Mouse (Mus musculus): ENCODE measurements around the gene Lrrc15. TPM values are rescaled to one million over a fixed set of nuclear protein-coding genes. Genes with fewer than 3 reads are reported as not detected.
A peak's percentile ranks its signal among the peaks of the same experiment; 100 is the strongest.

Lrrc15 gene
- 0.46 and 0.47 TPM in 2 replicates for polyA plus RNA-seq (2015; fragmentation: Nextera tagmentation; extraction: Ambion mirVana)

DNA sequence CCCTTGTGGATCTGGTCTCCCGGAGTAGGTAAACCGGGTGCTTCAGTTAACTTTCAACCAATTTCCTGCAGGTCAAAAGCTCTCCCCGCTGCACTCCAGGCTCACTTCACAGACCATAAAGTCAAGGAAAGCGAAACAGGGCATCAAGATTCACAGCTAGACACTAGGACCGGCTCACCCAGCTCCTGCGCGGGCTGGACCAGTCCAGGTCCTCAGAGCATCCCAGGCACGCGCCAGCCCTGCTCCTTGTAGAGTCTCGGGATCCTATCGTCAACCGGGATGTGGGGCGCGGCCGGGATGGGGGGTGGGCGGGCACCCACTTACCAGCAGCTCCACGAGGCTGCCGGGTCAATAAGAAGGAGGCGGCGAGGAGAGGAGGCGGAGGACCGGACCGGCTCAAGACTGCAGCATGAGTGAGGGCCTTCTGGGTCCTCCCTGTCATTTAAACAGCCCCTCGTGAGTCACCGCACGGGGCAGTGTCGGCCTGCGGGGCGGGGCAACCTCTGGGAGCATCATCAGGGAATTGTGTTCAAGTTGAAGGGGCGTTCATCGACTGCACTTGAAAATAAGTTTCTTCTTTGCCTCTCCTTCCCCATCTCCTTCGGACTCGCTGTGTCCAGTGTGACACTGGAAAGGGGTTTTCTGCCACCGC is at the start of gene Lrrc15:
Gene Lrrc15 (minus strand): TSS at position 413 of the 652 bp plus-strand sequence.
- Histone ChIP-seq H3K9me3 (no peaks in the 10 kb centered on the region), H3K4me1 (replicated peaks) (peaks cover 27% of the 10 kb centered on the region), H3K4me3 (peak within 1 kb of the TSS; percentile 27), H3K4me2 (peak within 1 kb of the TSS; percentile 56), H3K36me3 (no peaks in the 10 kb centered on the region), H3K9ac (peak within 1 kb of the TSS; percentile 50), H3K27ac (replicated peaks) (no peak within 1 kb of the TSS), H3K27me3 (peaks cover 59% of the 10 kb centered on the region)
- 0 out of 2 replicates have a peak, but pooled peaks have one; percentile 20 for ATAC-seq (ENCODE audit: low read depth)
- 4% methylated on average over 34 of the region's 34 CpGs for WGBS

DNA sequence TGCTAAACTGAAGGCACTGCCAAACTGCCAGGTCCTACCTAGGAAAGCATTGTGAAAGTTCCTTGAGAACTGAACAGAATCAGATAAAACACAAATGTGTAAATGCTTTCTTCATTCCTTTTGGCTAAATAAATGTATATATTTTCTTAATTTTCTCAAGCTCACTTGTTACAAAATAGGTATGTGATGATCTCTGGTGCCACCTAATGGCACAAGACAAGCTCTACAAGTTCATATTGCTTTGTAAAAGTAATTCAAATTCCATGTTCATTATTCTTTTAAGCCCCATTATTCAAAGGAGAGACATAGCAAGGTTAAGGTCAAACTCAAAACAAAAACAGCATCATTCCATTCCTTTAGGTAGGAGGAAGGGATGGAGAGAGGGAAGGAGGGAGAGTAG is 31.2 kb upstream of the Lrrc15 start:
- no peak overlapping the region for H3K9ac ChIP-seq
- ATAC-seq (ENCODE audit: low read depth) = no peak
- no peaks in the 10 kb centered on the region for H3K9me3 ChIP-seq
- peaks cover 8% of the 10 kb centered on the region for H3K4me1 ChIP-seq (replicated peaks)
- H3K4me3 ChIP-seq = no peak overlapping the region
- H3K27me3 ChIP-seq = peaks cover 30% of the 10 kb centered on the region
- no peak overlapping the region for H3K27ac ChIP-seq (replicated peaks)
- peaks cover 7% of the 10 kb centered on the region for H3K36me3 ChIP-seq
- no peak overlapping the region for H3K4me2 ChIP-seq

DNA sequence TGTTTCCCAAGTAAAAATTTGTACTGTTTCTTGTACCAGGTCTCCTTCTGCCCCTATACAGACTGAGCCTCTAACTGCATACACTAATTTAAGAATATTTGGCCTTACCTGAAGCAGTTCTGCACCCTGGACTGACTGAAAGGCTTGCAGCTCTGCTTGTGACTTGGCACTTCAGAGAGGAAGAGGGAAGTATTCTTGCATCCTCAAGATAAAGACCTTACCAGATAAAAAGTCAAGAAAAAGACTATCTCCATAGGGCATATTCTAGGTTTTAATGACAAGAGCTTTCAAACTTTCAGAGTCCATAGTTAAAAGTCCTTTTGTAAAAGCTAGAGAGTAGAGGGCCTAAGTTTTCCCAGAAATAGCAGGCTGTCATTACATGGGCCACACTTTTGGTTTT is 27.6 kb upstream of the Lrrc15 start, which contains the start of gene Gp5:
Gene Gp5 (minus strand): TSS at position 133 of the 400 bp plus-strand sequence.
- Histone ChIP-seq H3K27ac (replicated peaks) (no peak within 1 kb of the TSS), H3K36me3 (peaks cover 3% of the 10 kb centered on the region), H3K4me1 (replicated peaks) (peaks cover 23% of the 10 kb centered on the region), H3K9ac (peak within 1 kb of the TSS; percentile 70), H3K4me3 (peak within 1 kb of the TSS; percentile 57), H3K27me3 (peaks cover 64% of the 10 kb centered on the region), H3K4me2 (peak within 1 kb of the TSS; percentile 96), H3K9me3 (no peaks in the 10 kb centered on the region)
- no peak for ATAC-seq (ENCODE audit: low read depth)

DNA sequence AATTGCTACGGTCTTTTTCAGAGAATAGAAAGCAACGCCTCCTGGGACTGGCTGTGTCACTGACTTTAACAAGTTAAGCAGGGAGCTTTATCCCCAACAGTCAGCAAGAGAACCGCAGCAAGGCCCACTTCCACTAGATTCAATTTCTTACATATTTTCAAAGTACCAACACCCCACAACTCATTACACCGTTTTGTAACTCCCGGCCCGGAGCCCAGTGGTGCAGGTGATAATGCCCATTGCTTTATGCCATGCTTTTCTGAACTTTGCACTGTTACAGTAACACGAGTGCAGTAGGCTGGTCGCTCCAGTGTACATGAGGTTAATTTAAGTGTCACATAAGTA is 27.1 kb upstream of the Lrrc15 start:
- H3K9me3 ChIP-seq = no peaks in the 10 kb centered on the region
- H3K4me2 ChIP-seq = 0 out of 2 replicates have a peak overlapping the region, but pooled peaks have one; percentile 96
- H3K36me3 ChIP-seq = no peaks in the 10 kb centered on the region
- peaks cover 23% of the 10 kb centered on the region for H3K4me1 ChIP-seq (replicated peaks)
- peaks cover 65% of the 10 kb centered on the region for H3K27me3 ChIP-seq
- H3K9ac ChIP-seq = no peak overlapping the region
- 56% methylated on average over 8 of the region's 8 CpGs for WGBS
- H3K4me3 ChIP-seq = no peak overlapping the region
- H3K27ac ChIP-seq (replicated peaks) = no peak overlapping the region
- ATAC-seq (ENCODE audit: low read depth) = no peak

DNA sequence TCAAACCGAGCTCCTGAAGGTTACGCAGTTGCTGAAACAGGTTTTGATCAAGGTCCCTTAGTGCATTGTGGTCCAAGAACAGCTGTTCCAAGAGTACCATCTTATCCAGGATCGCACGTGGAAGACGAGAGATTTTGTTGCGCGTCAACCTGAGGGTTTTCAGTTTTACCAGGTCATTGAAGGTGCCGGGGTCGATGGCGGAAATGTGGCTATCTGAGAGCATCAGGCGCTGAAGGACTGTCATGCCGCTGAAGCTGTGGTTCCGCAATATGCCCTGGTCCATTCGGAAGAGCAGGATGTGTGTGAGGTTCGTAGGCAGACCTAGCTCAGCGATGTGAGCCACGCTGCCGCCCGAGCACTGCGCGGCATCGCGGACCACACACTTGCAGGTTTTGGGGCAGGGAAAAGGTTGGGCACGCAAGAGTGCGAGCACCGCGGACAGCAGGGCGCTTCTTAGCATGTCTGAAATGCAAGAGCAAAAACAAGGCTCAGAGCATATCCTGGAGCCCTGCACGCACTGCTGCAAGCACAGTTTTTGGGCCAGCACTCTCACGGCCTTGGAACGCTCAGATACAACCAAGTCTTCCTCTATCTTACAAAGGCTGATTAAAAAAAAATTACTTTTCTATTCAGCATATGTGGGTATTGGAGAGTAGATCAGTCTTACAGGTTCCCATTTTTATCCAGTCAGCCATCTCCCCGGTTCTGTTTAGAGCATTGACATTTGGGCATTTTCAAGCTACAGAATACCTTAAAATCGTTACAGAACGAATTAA is 26.5 kb upstream of the Lrrc15 start:
- 5% methylated on average over 34 of the region's 34 CpGs for WGBS
- Histone ChIP-seq H3K4me2 (peak overlapping the region; percentile 96), H3K9me3 (no peaks in the 10 kb centered on the region), H3K36me3 (no peaks in the 10 kb centered on the region), H3K27ac (replicated peaks) (no peak overlapping the region), H3K9ac (peak overlapping the region; percentile 70), H3K4me1 (replicated peaks) (peaks cover 23% of the 10 kb centered on the region), H3K4me3 (peak overlapping the region; percentile 57), H3K27me3 (peaks cover 69% of the 10 kb centered on the region)
- no peak for ATAC-seq (ENCODE audit: low read depth)

DNA sequence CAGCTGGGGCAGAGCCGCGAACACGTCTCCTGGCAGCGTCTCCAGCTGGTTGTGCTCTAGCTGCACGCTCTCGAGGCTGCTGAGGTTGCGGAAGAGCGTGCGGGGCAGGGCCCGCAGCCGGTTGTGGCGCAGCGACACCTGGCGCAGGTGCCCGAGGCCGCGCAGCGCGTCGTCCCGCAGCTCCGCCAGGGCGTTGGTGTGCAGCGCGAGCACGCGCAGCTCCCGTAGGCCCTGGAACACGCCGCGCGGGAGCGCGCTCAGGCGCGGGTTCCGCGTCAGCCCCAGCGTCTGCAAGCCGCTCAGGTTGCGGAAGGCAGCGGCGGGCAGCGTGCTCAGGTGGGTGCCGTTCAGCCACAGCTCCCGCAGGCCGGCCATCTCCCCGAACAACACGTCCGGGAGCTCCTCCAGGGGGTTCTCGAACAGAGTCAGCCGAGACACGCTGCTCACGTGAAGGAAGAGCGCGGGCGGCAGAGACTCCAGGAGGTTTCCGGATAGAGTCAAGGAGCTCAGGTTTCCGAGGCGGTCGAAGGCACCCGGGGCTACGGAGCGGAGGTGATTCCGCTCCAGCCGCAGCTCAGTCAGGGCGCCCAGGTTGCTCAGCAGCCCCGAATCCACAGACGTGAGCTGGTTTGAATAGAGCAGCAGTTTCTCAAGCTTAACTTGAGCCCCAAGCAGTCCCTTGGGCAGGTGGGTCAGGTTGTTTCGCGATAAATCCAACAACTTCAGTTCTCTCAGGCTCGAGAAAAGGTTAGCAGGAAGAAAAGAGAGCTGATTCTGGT is 25.7 kb upstream of the Lrrc15 start:
- Histone ChIP-seq H3K27ac (replicated peaks) (no peak overlapping the region), H3K9me3 (no peaks in the 10 kb centered on the region), H3K4me1 (replicated peaks) (peaks cover 23% of the 10 kb centered on the region), H3K4me2 (peak overlapping the region; percentile 96), H3K9ac (peak overlapping the region; percentile 70), H3K27me3 (peaks cover 74% of the 10 kb centered on the region), H3K4me3 (peak overlapping the region; percentile 57), H3K36me3 (no peaks in the 10 kb centered on the region)
- peak; percentile 77 for ATAC-seq (ENCODE audit: low read depth)
- under 1% methylated on average over 72 of the region's 72 CpGs for WGBS

DNA sequence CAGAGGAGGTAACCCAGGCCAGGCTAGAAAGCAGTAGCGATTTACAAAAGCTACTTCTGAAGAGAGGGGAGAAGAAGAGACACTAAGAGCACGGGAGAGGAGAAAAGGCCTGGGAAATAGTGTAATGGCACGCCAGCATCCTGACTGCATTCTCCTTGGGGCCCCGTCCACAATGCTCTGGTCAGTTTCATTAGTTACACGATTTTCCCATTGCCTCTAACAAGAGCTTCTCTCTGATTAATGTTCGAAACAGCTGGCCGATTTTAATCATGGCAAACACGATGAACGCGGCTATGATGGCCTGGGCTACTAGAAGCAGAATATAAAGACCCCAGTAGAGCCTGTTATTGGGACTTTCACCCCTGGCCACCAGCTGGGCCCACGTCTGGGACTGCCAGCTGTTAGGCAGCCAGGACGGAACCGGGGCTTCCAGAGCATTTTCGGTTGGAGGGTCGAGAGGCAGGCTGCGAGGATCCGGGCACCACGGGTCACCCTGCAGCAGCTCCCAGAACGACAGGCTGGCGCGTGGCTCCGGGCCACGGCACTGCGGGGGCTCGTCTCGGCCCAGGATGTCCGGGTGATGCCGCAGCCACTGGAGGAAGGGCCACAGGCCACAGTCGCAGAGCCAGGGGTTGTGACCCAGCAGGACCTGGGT is 25.0 kb upstream of the Lrrc15 start:
- Histone ChIP-seq H3K9me3 (no peaks in the 10 kb centered on the region), H3K27me3 (peaks cover 74% of the 10 kb centered on the region), H3K27ac (replicated peaks) (no peak overlapping the region), H3K4me1 (replicated peaks) (peaks cover 23% of the 10 kb centered on the region), H3K9ac (peak overlapping the region; percentile 70), H3K36me3 (no peaks in the 10 kb centered on the region), H3K4me2 (peak overlapping the region; percentile 96), H3K4me3 (peak overlapping the region; percentile 57)
- peak; percentile 44; the same call in 1 of the 2 replicates for ATAC-seq (ENCODE audit: low read depth)
- 9% methylated on average over 29 of the region's 29 CpGs for WGBS

DNA sequence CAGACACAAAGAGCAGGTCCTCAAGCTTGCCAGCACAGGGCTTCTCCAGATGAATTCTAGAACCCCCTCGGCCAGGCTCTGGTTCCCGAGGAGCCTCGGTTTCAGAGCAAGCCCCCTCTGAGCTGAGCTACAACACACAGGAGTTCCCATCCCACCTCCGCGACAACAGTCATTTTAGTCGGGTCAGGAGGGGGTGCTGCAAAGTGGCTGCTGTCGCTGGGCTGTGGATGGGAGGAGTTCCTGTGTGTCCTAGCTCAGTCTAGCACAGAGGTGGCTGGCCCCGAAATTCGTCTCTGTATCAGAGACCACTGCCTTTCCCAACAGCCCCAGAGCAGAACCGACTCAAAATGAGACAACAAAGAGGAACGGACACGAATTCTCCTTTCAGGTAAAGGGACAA is 24.2 kb upstream of the Lrrc15 start:
- no peak overlapping the region for H3K9ac ChIP-seq
- H3K9me3 ChIP-seq = no peaks in the 10 kb centered on the region
- H3K36me3 ChIP-seq = no peaks in the 10 kb centered on the region
- no peak overlapping the region for H3K27ac ChIP-seq (replicated peaks)
- no peak overlapping the region for H3K4me3 ChIP-seq
- WGBS = 54% methylated on average over 12 of the region's 12 CpGs
- H3K27me3 ChIP-seq = peaks cover 74% of the 10 kb centered on the region
- no peak overlapping the region for H3K4me2 ChIP-seq
- peaks cover 23% of the 10 kb centered on the region for H3K4me1 ChIP-seq (replicated peaks)
- ATAC-seq (ENCODE audit: low read depth) = no peak

DNA sequence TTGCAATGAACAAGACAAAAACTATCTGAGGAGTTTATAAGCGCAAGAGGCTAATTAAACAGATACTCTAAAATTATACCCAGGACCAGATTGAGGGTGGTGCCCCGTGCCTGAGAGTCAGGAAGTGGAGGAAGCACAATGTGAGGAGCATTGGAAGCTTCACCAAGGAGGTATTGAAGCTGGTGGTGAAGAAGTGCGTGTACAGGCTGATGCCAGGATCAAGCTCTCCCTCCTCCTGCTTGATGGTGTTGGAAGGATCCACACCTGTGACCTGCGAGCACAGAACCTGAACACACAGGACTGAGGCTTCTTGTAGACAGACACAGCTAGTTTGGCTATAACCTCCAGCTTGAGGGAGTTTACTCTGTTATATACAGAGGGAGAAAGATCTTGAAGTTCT is 23.0 kb upstream of the Lrrc15 start:
- no peak overlapping the region for H3K27ac ChIP-seq (replicated peaks)
- no peaks in the 10 kb centered on the region for H3K9me3 ChIP-seq
- H3K4me3 ChIP-seq = no peak overlapping the region
- H3K4me1 ChIP-seq (replicated peaks) = peaks cover 23% of the 10 kb centered on the region
- no peak for ATAC-seq (ENCODE audit: low read depth)
- peaks cover 63% of the 10 kb centered on the region for H3K27me3 ChIP-seq
- H3K9ac ChIP-seq = no peak overlapping the region
- H3K36me3 ChIP-seq = no peaks in the 10 kb centered on the region
- H3K4me2 ChIP-seq = no peak overlapping the region
- WGBS = 94% methylated on average over 4 of the region's 4 CpGs

DNA sequence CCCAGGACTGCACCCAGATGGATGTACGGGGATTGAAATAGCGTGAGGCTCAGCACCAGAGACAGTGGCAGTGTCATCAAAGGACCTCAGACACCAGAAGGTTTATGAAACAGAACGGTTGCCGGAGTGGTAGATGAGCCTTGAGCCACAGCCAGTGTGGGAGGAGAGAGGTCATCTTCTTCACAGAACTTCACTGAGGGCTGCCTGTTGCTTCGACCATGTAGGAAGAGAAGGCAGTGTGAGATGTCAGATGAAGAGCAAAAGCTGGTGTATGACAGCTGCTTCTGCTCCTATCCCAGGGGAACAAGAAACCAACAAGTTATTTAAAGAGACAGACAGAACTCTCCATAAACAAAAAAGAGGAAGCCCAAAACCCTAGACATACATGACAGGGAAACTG is 21.2 kb upstream of the Lrrc15 start:
- H3K27ac ChIP-seq (replicated peaks) = no peak overlapping the region
- peaks cover 15% of the 10 kb centered on the region for H3K4me1 ChIP-seq (replicated peaks)
- no peak for ATAC-seq (ENCODE audit: low read depth)
- no peaks in the 10 kb centered on the region for H3K36me3 ChIP-seq
- H3K4me3 ChIP-seq = no peak overlapping the region
- H3K27me3 ChIP-seq = peaks cover 49% of the 10 kb centered on the region
- H3K9me3 ChIP-seq = no peaks in the 10 kb centered on the region
- 80% methylated on average over 5 of the region's 5 CpGs for WGBS
- H3K9ac ChIP-seq = no peak overlapping the region
- no peak overlapping the region for H3K4me2 ChIP-seq

DNA sequence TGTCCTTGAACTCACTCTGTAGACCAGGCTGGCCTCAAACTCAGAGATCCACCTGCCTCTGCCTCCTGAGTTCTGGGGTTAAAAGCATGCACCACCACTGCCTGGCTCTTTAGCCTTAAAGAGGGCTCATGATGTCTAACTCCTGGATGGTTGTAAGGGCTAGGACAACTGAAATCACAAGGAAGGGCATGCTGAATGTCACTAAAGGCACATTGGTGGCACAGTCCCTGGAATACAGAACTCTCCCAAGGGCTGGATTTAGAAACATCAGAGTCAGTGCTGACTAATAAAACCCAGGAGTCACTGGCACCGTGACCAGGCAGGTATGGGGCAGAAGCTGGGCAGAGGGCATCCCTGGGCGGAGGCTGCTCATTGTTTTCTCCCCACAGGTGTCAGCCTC is 20.4 kb upstream of the Lrrc15 start:
- no peak overlapping the region for H3K4me2 ChIP-seq
- peaks cover 41% of the 10 kb centered on the region for H3K27me3 ChIP-seq
- WGBS = 85% methylated on average over 2 of the region's 2 CpGs

More for the DNA sequence above, 20.4 kb upstream of the Lrrc15 start:
- Histone ChIP-seq H3K4me1 (replicated peaks) (peaks cover 7% of the 10 kb centered on the region), H3K9me3 (no peaks in the 10 kb centered on the region), H3K36me3 (no peaks in the 10 kb centered on the region), H3K27ac (replicated peaks) (no peak overlapping the region), H3K9ac (no peak overlapping the region), H3K4me3 (no peak overlapping the region)
- no peak for ATAC-seq (ENCODE audit: low read depth)

Data from neural tube, embryonic 13.5 days (tissue).